Mouse (Mus musculus): Measurements from ENCODE around the gene Dnajc1.

DNA sequence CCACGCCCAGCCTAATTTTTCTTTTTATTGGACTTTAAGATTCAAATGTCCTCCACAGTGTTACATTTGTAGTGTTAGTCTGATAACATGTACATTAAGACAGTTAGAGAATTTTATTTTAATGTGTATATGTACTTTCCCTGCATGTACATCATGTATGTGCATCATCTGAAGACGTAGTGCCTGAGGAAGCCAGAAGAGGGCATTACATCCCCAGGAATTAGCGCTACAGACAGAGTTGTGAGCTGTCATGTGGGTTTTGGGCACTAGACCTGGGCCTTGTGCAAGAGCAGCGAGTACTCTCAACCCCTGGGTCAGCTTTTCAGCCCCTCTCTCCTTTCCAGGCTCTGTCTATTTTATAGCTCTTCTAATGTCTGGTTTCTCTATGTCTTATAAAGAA is 189.7 kb downstream of the Dnajc1 start:
- TF ChIP-seq CTCF (IDR thresholded peaks at IDR 0.05; ENCODE audit: low read depth): peak; percentile 31; the same call in 1 of the 2 replicates
- no peak for TF ChIP-seq EP300 (IDR thresholded peaks at IDR 0.05; ENCODE audit: low read depth)

Data from liver, postnatal 0 days (tissue).